Mouse (Mus musculus): Measurements from ENCODE around the gene Slitrk1.

DNA sequence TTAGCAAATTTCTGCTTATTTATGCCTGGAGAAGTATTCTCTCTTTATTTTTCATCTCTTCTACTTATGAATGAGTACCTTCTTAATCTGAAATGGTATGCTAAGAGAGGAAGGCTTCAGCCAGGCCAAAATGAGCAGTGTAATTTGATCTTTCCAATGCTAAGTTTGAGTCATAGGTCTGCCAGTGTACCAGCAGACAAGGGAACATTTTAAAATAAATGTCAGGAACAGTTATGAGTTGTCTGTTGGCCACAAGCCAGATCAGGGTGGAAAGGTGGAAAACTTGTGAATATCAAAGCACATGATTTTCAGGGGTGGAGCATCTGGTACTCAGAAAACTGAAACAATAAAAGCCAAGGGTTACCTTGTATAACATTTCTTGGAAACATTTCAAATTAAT is 46.1 kb downstream of the Slitrk1 start:
- TF ChIP-seq GATA1 (IDR thresholded peaks at IDR 0.05; ENCODE audit: low read length), result no peak
- no peak for TF ChIP-seq TAL1 (IDR thresholded peaks at IDR 0.05; ENCODE audit: low read length)
